Mouse (Mus musculus): ENCODE measurements around the gene Dennd4a.

Dennd4a gene

DNA sequence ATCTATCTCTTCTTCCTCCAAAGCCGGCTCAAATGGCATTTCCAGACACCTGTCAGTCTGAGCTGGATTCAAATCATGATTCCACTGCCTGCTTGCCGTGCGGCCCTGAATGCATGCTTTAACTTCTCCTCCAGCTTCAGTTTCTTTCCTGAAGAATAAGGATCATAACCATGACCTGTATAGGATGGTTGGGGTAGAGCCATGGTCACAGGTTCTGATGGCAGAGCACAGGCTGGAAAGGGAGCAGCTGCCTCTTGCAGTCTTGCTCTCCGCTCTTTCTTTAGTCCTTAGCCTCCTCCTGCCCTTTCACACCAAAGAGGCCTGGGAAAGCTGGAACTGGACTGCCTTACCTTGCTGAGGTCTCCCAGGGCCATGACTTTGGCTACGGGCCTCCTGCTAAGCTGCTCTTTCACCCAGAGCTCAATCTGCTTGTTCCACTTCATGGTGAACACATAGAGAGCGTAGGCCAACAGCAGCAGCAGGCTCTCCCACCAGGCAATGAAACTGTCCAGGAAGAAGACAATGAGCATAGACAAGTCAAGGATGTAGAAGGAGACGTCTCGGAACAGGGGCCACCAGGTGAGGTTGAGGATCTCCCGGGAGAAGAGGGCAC, 136.4 kb downstream of the Dennd4a start:
- DNase-seq (ENCODE audit: extremely low read depth, insufficient read length, low spot score), result no peak

DNA sequence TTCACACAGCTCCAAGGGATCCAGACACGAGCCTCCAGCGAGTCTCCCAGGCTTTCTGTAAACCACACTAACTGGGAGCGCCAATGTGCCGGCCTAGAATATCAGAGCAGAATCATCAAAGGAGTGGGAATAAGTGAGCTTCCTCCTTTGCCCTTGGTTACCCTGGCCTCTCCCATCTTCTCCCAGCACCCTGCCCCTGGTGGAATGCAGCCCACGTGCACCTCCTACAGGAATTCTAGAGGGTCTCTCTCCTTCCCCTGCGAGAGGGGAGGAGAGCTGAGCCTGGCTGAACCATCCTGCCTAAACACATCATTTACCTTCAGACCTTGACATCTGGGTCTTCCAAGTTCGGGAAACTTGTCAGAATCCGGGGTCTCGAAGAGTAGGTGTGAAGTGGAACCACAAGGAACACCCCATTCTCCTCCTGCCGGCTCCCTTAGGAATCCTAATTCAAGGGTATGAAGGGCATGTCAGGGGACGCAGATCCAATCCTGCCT, 140.1 kb downstream of the Dennd4a start, which contains the start of gene Slc24a1:
Slc24a1 (minus strand) TSS at position 447 of the 497 bp plus-strand sequence.
- DNase-seq (ENCODE audit: extremely low read depth, insufficient read length, low spot score), result no peak

DNA sequence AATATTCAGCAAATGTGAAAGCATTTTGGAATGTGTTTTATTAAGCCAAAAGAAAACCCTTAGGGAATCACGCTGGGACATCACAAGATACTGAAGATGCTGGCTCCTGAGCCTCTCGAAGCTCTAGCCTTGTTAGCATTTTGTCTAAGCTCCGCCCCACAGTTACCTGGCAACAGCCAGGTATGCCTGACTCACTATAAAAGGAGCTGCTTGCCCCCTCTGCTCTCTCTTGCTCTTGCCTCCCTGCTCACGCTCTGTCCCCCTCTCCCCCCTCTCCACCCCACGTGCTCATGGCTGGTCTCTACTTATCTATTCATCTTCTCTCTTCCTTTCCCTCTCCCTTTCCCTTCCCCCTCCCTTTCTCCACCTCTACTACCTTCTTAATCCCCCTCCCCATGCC, 140.9 kb downstream of the Dennd4a start:
- no peak for DNase-seq (ENCODE audit: extremely low read depth, insufficient read length, low spot score)

DNA sequence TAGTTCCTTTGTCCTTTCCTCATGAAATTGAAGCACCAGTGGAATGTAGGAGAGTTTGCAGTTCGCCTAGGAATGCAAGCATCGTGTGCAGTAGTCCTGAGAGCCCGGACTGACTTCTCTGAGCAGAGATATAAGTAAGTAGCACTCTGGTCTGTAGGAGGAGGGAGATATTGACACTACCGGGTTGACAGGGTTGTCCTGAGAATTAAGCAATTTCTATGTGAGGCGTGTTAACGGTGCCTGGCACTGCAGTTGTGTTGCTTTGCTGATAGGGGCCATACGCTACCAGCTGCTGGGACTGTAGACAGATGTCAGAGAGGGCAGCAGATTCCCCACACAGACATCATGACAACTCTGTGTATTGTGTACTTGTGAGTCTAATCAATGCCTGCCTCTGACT, 142.1 kb downstream of the Dennd4a start:
- no peak for DNase-seq (ENCODE audit: extremely low read depth, insufficient read length, low spot score)

DNA sequence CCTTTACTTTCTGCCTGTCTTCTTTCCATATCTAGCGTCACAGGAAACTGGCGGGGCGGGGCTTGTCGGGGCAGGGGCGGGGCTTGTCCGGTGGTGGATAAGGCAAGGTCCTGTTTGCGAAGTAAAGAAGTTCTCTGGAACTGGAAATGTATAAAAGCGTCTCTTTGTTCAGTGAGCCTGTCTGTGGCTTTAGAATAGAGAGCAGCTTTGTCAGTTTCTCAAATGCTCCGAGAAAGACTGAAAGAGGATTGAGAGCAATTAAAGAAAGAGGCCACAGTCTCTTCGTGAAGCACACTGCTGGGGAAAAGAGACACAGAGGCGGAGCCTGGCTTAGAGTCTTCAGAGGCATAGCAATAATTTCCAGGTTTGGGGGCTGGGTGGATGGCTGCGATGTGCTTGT, 145.2 kb downstream of the Dennd4a start:
- peak; percentile 53 for DNase-seq (ENCODE audit: extremely low read depth, insufficient read length, low spot score)

DNA sequence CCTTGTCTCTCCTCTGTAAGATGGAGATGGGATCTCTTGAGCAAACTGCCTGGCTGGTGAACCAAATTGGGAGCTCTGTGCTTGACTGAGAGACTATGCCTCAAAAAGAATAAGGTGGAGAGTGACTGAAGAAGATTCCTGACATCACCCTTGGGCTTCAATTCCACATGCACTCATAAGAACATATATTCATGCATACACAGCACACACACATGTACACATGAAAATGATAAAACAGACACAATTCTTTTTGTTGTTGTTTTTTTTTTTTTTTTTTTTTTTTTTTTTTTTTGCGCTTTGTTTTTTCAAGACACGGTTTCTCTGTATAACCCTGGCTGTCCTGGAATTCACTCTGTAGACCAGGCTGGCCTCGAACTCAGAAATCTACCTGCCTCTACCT, 146.1 kb downstream of the Dennd4a start:
- DNase-seq (ENCODE audit: extremely low read depth, insufficient read length, low spot score), result no peak

DNA sequence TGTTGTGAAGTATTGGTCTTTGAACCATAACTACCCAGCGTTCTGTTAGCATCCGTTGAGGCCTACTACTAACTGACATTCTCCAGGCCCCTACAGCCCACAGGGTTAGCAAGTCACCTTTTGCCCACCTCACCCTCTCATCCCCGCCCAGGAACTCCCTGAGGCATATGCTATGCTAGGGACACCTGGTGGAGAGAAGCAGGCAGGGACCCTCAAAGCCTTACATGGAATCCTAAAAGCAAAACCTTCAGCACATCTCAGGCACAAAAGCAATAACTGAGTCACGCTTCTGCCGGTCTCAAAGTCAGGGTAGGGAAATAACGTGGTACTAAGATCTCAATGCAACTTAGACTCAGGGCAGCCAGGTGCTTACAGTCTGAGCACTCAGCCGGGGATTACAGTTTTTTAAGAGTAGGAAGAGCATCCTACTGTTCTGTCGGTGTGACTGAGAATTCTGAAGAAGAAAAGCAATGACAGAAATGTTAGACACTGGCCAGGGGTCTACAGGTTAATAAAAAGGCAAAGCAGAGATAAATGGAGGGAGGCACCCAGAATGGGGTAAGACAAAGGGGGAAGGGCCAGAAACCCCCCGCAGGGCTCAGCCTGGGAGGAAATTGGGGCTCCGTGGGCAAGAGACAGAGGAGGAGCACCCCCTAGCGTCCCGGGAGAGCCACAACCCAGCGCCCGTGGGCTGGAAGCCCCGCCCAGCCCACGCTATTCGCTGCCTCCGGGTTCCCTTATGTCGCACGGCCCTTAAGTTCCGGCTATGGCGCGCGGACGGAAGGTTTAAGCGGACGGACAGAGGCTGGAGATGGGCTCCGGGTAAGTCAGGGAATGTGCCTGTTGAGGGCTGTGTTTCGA, 149.2 kb downstream of the Dennd4a start, which contains the start of gene Ints14:
Ints14 (plus strand) TSS at position 789 of the 861 bp plus-strand sequence.
- peak; percentile 96 for DNase-seq (ENCODE audit: extremely low read depth, insufficient read length, low spot score)

DNA sequence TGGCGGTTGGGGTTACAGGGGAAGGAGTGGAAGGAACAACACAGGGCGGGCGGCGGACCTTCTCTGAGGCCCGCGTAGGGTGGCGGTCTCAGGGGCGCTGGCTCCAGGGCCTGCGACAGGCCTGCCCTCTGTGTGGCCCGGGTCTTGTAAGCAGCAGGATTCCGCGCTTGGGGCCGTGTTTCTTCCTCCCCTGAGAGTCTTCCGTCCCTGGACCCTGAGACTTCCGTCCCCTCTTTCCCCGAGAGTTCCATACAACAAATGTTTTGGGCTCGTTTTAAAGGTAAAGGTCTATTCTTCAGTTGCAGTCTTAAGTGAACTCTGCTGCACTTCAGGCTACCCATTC, 149.8 kb downstream of the Dennd4a start:
- DNase-seq (ENCODE audit: extremely low read depth, insufficient read length, low spot score), result no peak
